Mouse (Mus musculus): Measurements from ENCODE around the gene Dclk1.
A peak's percentile ranks its signal among the peaks of the same experiment; 100 is the strongest.

Dclk1 gene

GRCm38 (mm10) chr3:55520240-55521180 is 278.3 kb downstream of the Dclk1 start:
- peak; percentile 27 to 28 for DNase-seq

GRCm38 (mm10) chr3:55521776-55522175 is 279.6 kb downstream of the Dclk1 start:
- DNase-seq = no peak

- DNase-seq = no peak
These were observed 281.1 kb downstream of the Dclk1 start for GRCm38 (mm10) chr3:55523224-55523623.

GRCm38 (mm10) chr3:55523735-55524477 is 281.7 kb downstream of the Dclk1 start:
- DNase-seq = no peak

- DNase-seq = no peak
These were observed 282.5 kb downstream of the Dclk1 start for GRCm38 (mm10) chr3:55524491-55525195.

GRCm38 (mm10) chr3:55526470-55526869 is 284.3 kb downstream of the Dclk1 start:
- no peak for DNase-seq

- no peak for DNase-seq
These were observed 285.4 kb downstream of the Dclk1 start for GRCm38 (mm10) chr3:55527566-55527965.

- no peak for DNase-seq
These were observed 285.8 kb downstream of the Dclk1 start for GRCm38 (mm10) chr3:55528012-55528411.

- DNase-seq = no peak
These were observed 287.2 kb downstream of the Dclk1 start for GRCm38 (mm10) chr3:55529414-55529813.

GRCm38 (mm10) chr3:55531204-55532044 is 289.3 kb downstream of the Dclk1 start:
- no peak for DNase-seq

- no peak for DNase-seq
These were observed 290.2 kb downstream of the Dclk1 start for GRCm38 (mm10) chr3:55532175-55532973.

- DNase-seq = no peak
These were observed 293.5 kb downstream of the Dclk1 start for GRCm38 (mm10) chr3:55535591-55536200.

- no peak for DNase-seq
These were observed 294.7 kb downstream of the Dclk1 start for GRCm38 (mm10) chr3:55536901-55537300.

- DNase-seq = no peak
These were observed 295.6 kb downstream of the Dclk1 start for GRCm38 (mm10) chr3:55537714-55538113.

GRCm38 (mm10) chr3:55539400-55539799 is 297.2 kb downstream of the Dclk1 start:
- DNase-seq = no peak

- DNase-seq = no peak
These were observed 297.7 kb downstream of the Dclk1 start for GRCm38 (mm10) chr3:55539811-55540293.

GRCm38 (mm10) chr3:55540406-55541140 is 298.4 kb downstream of the Dclk1 start:
- DNase-seq = no peak

GRCm38 (mm10) chr3:55541799-55542198 is 299.6 kb downstream of the Dclk1 start:
- DNase-seq = no peak

GRCm38 (mm10) chr3:55542310-55542709 is 300.1 kb downstream of the Dclk1 start:
- DNase-seq = no peak

GRCm38 (mm10) chr3:55542947-55543346 is 300.8 kb downstream of the Dclk1 start:
- no peak for DNase-seq

Measured in B cell, adult 2 months (primary cell).